Mouse (Mus musculus) midbrain, embryonic 12.5 days (tissue): ENCODE data around the gene Tank. TPM values are rescaled to one million over a fixed set of nuclear protein-coding genes. Genes with fewer than 3 reads are reported as not detected.
A peak's percentile ranks its signal among the peaks of the same experiment; 100 is the strongest.

ENCODE experiments used
- ATAC-seq: fragments of 200-750 bp; cut with Nextera tagmentation; 2 replicates; pipeline ENCODE4 v1.8.0; 2017; ENCODE audit warnings: low read depth, moderate TSS enrichment, moderate library complexity; ENCODE audit not compliant: low FRiP score
- H3K27ac ChIP-seq: fragments of 300-500 bp; sonication (generic); replicated peaks from 2 replicates; pipeline ENCODE4 v1.5.1; 2016; ENCODE audit warnings: mild to moderate bottlenecking
- H3K27me3 ChIP-seq: fragments of 300-500 bp; sonication (generic); 2 replicates; pipeline ENCODE4 v1.6.1; 2016; ENCODE audit warnings: mild to moderate bottlenecking
- H3K36me3 ChIP-seq: fragments of 300-500 bp; sonication (generic); 2 replicates; pipeline ENCODE4 v1.6.1; 2016
- H3K4me1 ChIP-seq: fragments of 300-500 bp; sonication (generic); 2 replicates; pipeline ENCODE4 v1.6.1; 2016
- H3K4me2 ChIP-seq: fragments of 300-500 bp; sonication (generic); replicated peaks from 2 replicates; pipeline ENCODE4 v1.6.1; 2016; ENCODE audit warnings: mild to moderate bottlenecking, moderate library complexity
- H3K4me3 ChIP-seq: fragments of 300-500 bp; sonication (generic); 2 replicates; pipeline ENCODE4 v1.5.1; 2016; ENCODE audit warnings: mild to moderate bottlenecking
- H3K9ac ChIP-seq: fragments of 300-500 bp; sonication (generic); replicated peaks from 2 replicates; pipeline ENCODE4 v1.6.1; 2016; ENCODE audit warnings: mild to moderate bottlenecking, moderate library complexity
- H3K9me3 ChIP-seq: fragments of 300-500 bp; sonication (generic); 2 replicates; pipeline ENCODE4 v1.6.1; 2016; ENCODE audit warnings: mild to moderate bottlenecking
- WGBS: fragments of 180-500 bp; shearing (Covaris S2); methylation state at CpG from one replicate; pipeline ENCODE4 v1.1.7; 2016; 5-methylcytosine and 5-hydroxymethylcytosine counted together
- polyA plus RNA-seq: library from polyadenylated mRNA; unstranded; fragments of >200 nt; fragmentation: Nextera tagmentation; extraction: Ambion mirVana; gene quantifications from 2 replicates; pipeline ENCODE4 v1.2.1, GENCODE M21; 2016

Tank gene
- polyA plus RNA-seq, 1 experiment from 2014 or later: 31.1 TPM

GRCm38 (mm10) chr2:61582578-61583315, 4.4 kb downstream of the Tank start:
- no peaks in the 10 kb centered on the region for H3K27me3 ChIP-seq
- no peak overlapping the region for H3K4me2 ChIP-seq
- H3K9ac ChIP-seq: no peak overlapping the region
- ATAC-seq: no peak
- no peaks in the 10 kb centered on the region for H3K36me3 ChIP-seq
- H3K9me3 ChIP-seq: no peaks in the 10 kb centered on the region
- H3K4me3 ChIP-seq: no peak overlapping the region
- no peak overlapping the region for H3K27ac ChIP-seq
- 89% methylated on average over 5 of the region's 5 CpGs for WGBS
- no peaks in the 10 kb centered on the region for H3K4me1 ChIP-seq

GRCm38 (mm10) chr2:61585447-61585846, 7.1 kb downstream of the Tank start:
- 84% methylated on average over 1 of the region's 1 CpGs for WGBS
- Histone ChIP-seq H3K4me3 (no peak overlapping the region), H3K27ac (no peak overlapping the region), H3K27me3 (no peaks in the 10 kb centered on the region), H3K9me3 (no peaks in the 10 kb centered on the region), H3K4me1 (no peaks in the 10 kb centered on the region), H3K4me2 (no peak overlapping the region), H3K36me3 (no peaks in the 10 kb centered on the region), H3K9ac (no peak overlapping the region)
- no peak for ATAC-seq

- no peak overlapping the region for H3K27ac ChIP-seq
- 89% methylated on average over 3 of the region's 3 CpGs for WGBS
These were observed 7.8 kb downstream of the Tank start for GRCm38 (mm10) chr2:61586166-61586565.

GRCm38 (mm10) chr2:61590751-61591150, 12.4 kb downstream of the Tank start:
- no peak overlapping the region for H3K27ac ChIP-seq
- no peak overlapping the region for H3K4me2 ChIP-seq
- H3K4me3 ChIP-seq: no peak overlapping the region
- no peak for ATAC-seq
- H3K4me1 ChIP-seq: 0 out of 2 replicates have a peak, but pooled peaks cover 7% of the 10 kb centered on the region
- no peaks in the 10 kb centered on the region for H3K27me3 ChIP-seq
- H3K36me3 ChIP-seq: no peaks in the 10 kb centered on the region
- 84% methylated on average over 2 of the region's 2 CpGs for WGBS
- no peak overlapping the region for H3K9ac ChIP-seq
- H3K9me3 ChIP-seq: no peaks in the 10 kb centered on the region

More at GRCm38 (mm10) chr2:61586166-61586565, 7.8 kb downstream of the Tank start:
- no peaks in the 10 kb centered on the region for H3K4me1 ChIP-seq
- H3K27me3 ChIP-seq: no peaks in the 10 kb centered on the region
- no peaks in the 10 kb centered on the region for H3K9me3 ChIP-seq
- no peak overlapping the region for H3K4me3 ChIP-seq
- no peak overlapping the region for H3K4me2 ChIP-seq
- no peaks in the 10 kb centered on the region for H3K36me3 ChIP-seq
- ATAC-seq: no peak
- H3K9ac ChIP-seq: no peak overlapping the region

- 90% methylated on average over 3 of the region's 3 CpGs for WGBS
- no peak overlapping the region for H3K4me2 ChIP-seq
- H3K4me1 ChIP-seq: 0 out of 2 replicates have a peak, but pooled peaks cover 7% of the 10 kb centered on the region
- H3K27me3 ChIP-seq: no peaks in the 10 kb centered on the region
- no peak for ATAC-seq
- no peak overlapping the region for H3K27ac ChIP-seq
- no peaks in the 10 kb centered on the region for H3K36me3 ChIP-seq
- no peak overlapping the region for H3K9ac ChIP-seq
- no peak overlapping the region for H3K4me3 ChIP-seq
- H3K9me3 ChIP-seq: no peaks in the 10 kb centered on the region
These were observed 13.7 kb downstream of the Tank start for GRCm38 (mm10) chr2:61592095-61592494.

- Histone ChIP-seq H3K36me3 (no peaks in the 10 kb centered on the region), H3K27me3 (no peaks in the 10 kb centered on the region), H3K4me1 (0 out of 2 replicates have a peak, but pooled peaks cover 7% of the 10 kb centered on the region), H3K9ac (no peak overlapping the region; the same call in 1 of the 2 replicates), H3K4me3 (peak overlapping the region; percentile 85), H3K9me3 (no peaks in the 10 kb centered on the region), H3K4me2 (peak overlapping the region; percentile 77), H3K27ac (no peak overlapping the region)
- WGBS: 17% methylated on average over 5 of the region's 5 CpGs
- peak; percentile 21 for ATAC-seq
These were observed 14.3 kb downstream of the Tank start for GRCm38 (mm10) chr2:61592699-61593029.

GRCm38 (mm10) chr2:61593030-61593811, 14.8 kb downstream of the Tank start:
- H3K4me1 ChIP-seq: 0 out of 2 replicates have a peak, but pooled peaks cover 7% of the 10 kb centered on the region
- H3K9me3 ChIP-seq: no peaks in the 10 kb centered on the region
- peak overlapping the region; percentile 85 for H3K4me3 ChIP-seq
- WGBS: under 1% methylated on average over 62 of the region's 62 CpGs
- no peaks in the 10 kb centered on the region for H3K27me3 ChIP-seq
- peak overlapping the region; percentile 75 for H3K27ac ChIP-seq
- H3K9ac ChIP-seq: peak overlapping the region; percentile 81
- peak; percentile 97 for ATAC-seq
- H3K4me2 ChIP-seq: peak overlapping the region; percentile 77
- no peaks in the 10 kb centered on the region for H3K36me3 ChIP-seq

GRCm38 (mm10) chr2:61593871-61594304, 15.5 kb downstream of the Tank start:
- ATAC-seq: no peak
- Histone ChIP-seq H3K27ac (0 out of 2 replicates have a peak overlapping the region, but pooled peaks have one; percentile 75), H3K9me3 (no peaks in the 10 kb centered on the region), H3K9ac (peak overlapping the region; percentile 81), H3K4me3 (peak overlapping the region; percentile 85), H3K36me3 (no peaks in the 10 kb centered on the region), H3K4me2 (peak overlapping the region; percentile 77), H3K27me3 (no peaks in the 10 kb centered on the region), H3K4me1 (0 out of 2 replicates have a peak, but pooled peaks cover 7% of the 10 kb centered on the region)
- 3% methylated on average over 12 of the region's 12 CpGs for WGBS

GRCm38 (mm10) chr2:61599730-61600129, 21.3 kb downstream of the Tank start:
- H3K36me3 ChIP-seq: no peaks in the 10 kb centered on the region
- no peaks in the 10 kb centered on the region for H3K9me3 ChIP-seq
- H3K4me1 ChIP-seq: no peaks in the 10 kb centered on the region
- H3K4me2 ChIP-seq: no peak overlapping the region
- no peak for ATAC-seq
- H3K27me3 ChIP-seq: no peaks in the 10 kb centered on the region
- WGBS: 97% methylated on average over 1 of the region's 1 CpGs
- no peak overlapping the region for H3K9ac ChIP-seq
- no peak overlapping the region for H3K27ac ChIP-seq
- H3K4me3 ChIP-seq: no peak overlapping the region

GRCm38 (mm10) chr2:61603461-61603860, 25.1 kb downstream of the Tank start:
- Histone ChIP-seq H3K27ac (no peak overlapping the region), H3K27me3 (no peaks in the 10 kb centered on the region), H3K9ac (no peak overlapping the region), H3K4me2 (no peak overlapping the region), H3K36me3 (no peaks in the 10 kb centered on the region), H3K4me3 (no peak overlapping the region), H3K9me3 (no peaks in the 10 kb centered on the region), H3K4me1 (no peaks in the 10 kb centered on the region)
- no peak for ATAC-seq
- 77% methylated on average over 3 of the region's 3 CpGs for WGBS

GRCm38 (mm10) chr2:61606942-61607341, 28.6 kb downstream of the Tank start:
- no peaks in the 10 kb centered on the region for H3K4me1 ChIP-seq
- no peak overlapping the region for H3K4me2 ChIP-seq
- ATAC-seq: no peak
- H3K9ac ChIP-seq: no peak overlapping the region
- no peaks in the 10 kb centered on the region for H3K27me3 ChIP-seq
- H3K27ac ChIP-seq: no peak overlapping the region
- WGBS: 93% methylated on average over 1 of the region's 1 CpGs
- H3K9me3 ChIP-seq: no peaks in the 10 kb centered on the region
- H3K36me3 ChIP-seq: no peaks in the 10 kb centered on the region
- H3K4me3 ChIP-seq: no peak overlapping the region

- no peak overlapping the region for H3K4me3 ChIP-seq
- peaks cover 18% of the 10 kb centered on the region; the same call in 1 of the 2 replicates for H3K36me3 ChIP-seq
- H3K4me2 ChIP-seq: no peak overlapping the region
- H3K9me3 ChIP-seq: no peaks in the 10 kb centered on the region
- H3K27ac ChIP-seq: no peak overlapping the region
- ATAC-seq: no peak
- H3K4me1 ChIP-seq: no peaks in the 10 kb centered on the region
- H3K9ac ChIP-seq: no peak overlapping the region
- H3K27me3 ChIP-seq: no peaks in the 10 kb centered on the region
These were observed 45.6 kb downstream of the Tank start for GRCm38 (mm10) chr2:61623996-61624395.
